Mouse (Mus musculus) neural tube, embryonic 11.5 days (tissue): Measurements from ENCODE around the gene Nav2. TPM values are rescaled to one million over a fixed set of nuclear protein-coding genes. Genes with fewer than 3 reads are reported as not detected.

Experiments
- ATAC-seq: fragments of 200-750 bp; cut with Nextera tagmentation; 2 replicates; pipeline ENCODE4 v1.8.0; 2017; ENCODE audit warnings: moderate number of reproducible peaks, mild to moderate bottlenecking, moderate TSS enrichment, moderate library complexity; ENCODE audit not compliant: insufficient read depth, low FRiP score, low TSS enrichment
- DNase-seq: peaks from one replicate; pipeline ENCODE4 v3.0.0-alpha.2; 2015; ENCODE audit warnings: low spot score
- H3K27ac ChIP-seq: fragments of 300-500 bp; sonication (generic); 2 replicates; pipeline ENCODE4 v1.5.1; 2014; ENCODE audit warnings: low read depth, mild to moderate bottlenecking, low read length
- H3K27me3 ChIP-seq: fragments of 300-500 bp; sonication (generic); 2 replicates; pipeline ENCODE4 v1.6.1; 2014; ENCODE audit warnings: mild to moderate bottlenecking, low read length, mixed read lengths; ENCODE audit not compliant: control insufficient read depth, insufficient read depth
- H3K36me3 ChIP-seq: fragments of 300-500 bp; sonication (generic); 2 replicates; pipeline ENCODE4 v1.6.1; 2014; ENCODE audit warnings: mild to moderate bottlenecking, low read length, moderate library complexity, mixed read lengths; ENCODE audit not compliant: control insufficient read depth, insufficient read depth
- H3K4me1 ChIP-seq: fragments of 300-500 bp; sonication (generic); 2 replicates; pipeline ENCODE4 v1.6.1; 2014; ENCODE audit warnings: low read length, mixed read lengths; ENCODE audit not compliant: control insufficient read depth, insufficient read depth
- H3K4me2 ChIP-seq: fragments of 300-500 bp; sonication (generic); 2 replicates; pipeline ENCODE4 v1.6.1; 2014; ENCODE audit warnings: low read depth, mild to moderate bottlenecking, moderate library complexity
- H3K4me3 ChIP-seq: fragments of 300-500 bp; sonication (generic); 2 replicates; pipeline ENCODE4 v1.5.1; 2014; ENCODE audit warnings: low read depth, low read length
- H3K9ac ChIP-seq: fragments of 300-500 bp; sonication (generic); 2 replicates; pipeline ENCODE4 v1.6.1; 2014; ENCODE audit warnings: mild to moderate bottlenecking, low read length
- H3K9me3 ChIP-seq: fragments of 300-500 bp; sonication (generic); 2 replicates; pipeline ENCODE4 v1.6.1; 2016; ENCODE audit warnings: low read length; ENCODE audit not compliant: control insufficient read depth
- WGBS: fragments of 180-500 bp; shearing (Covaris S2); extraction: QIAGEN DNeasy Blood & Tissue Kit; methylation state at CpG from one replicate; pipeline ENCODE4 v1.1.7; 2014; 5-methylcytosine and 5-hydroxymethylcytosine counted together
- polyA plus RNA-seq: library from polyadenylated mRNA; unstranded; fragments of >200 nt; fragmentation: Nextera tagmentation; extraction: Ambion mirVana; gene quantifications from 2 replicates; pipeline ENCODE4 v1.2.1, GENCODE M21; 2014

Gene Nav2
- polyA plus RNA-seq, 1 experiment from 2014 or later: 19.2 TPM

GRCm38 (mm10) chr7:49471278-49471677 is 562.8 kb downstream of the Nav2 start:
- no peak for ATAC-seq
- 66% methylated on average over 3 of the region's 3 CpGs for WGBS

GRCm38 (mm10) chr7:49475282-49475681 is 566.8 kb downstream of the Nav2 start:
- H3K4me3 ChIP-seq: no peak overlapping the region
- ATAC-seq (no peak), DNase-seq (no peak)
- H3K9ac ChIP-seq: no peak overlapping the region
- H3K36me3 ChIP-seq: no peaks in the 10 kb centered on the region
- WGBS: 82% methylated on average over 6 of the region's 6 CpGs
- no peak overlapping the region for H3K4me2 ChIP-seq
- H3K27ac ChIP-seq: no peak overlapping the region
- H3K4me1 ChIP-seq: peaks cover 5% of the 10 kb centered on the region; the same call in 1 of the 2 replicates
- H3K27me3 ChIP-seq: no peaks in the 10 kb centered on the region
- no peaks in the 10 kb centered on the region for H3K9me3 ChIP-seq

More at GRCm38 (mm10) chr7:49471278-49471677, 562.8 kb downstream of the Nav2 start:
- H3K27ac ChIP-seq: no peak overlapping the region
- H3K36me3 ChIP-seq: no peaks in the 10 kb centered on the region
- no peaks in the 10 kb centered on the region for H3K27me3 ChIP-seq
- no peaks in the 10 kb centered on the region for H3K4me1 ChIP-seq
- H3K4me3 ChIP-seq: no peak overlapping the region
- no peak overlapping the region for H3K9ac ChIP-seq
- no peaks in the 10 kb centered on the region for H3K9me3 ChIP-seq
- H3K4me2 ChIP-seq: no peak overlapping the region
- peak; percentile 46 for DNase-seq

GRCm38 (mm10) chr7:49476163-49476562 is 567.6 kb downstream of the Nav2 start:
- WGBS: 93% methylated on average over 8 of the region's 8 CpGs
- no peaks in the 10 kb centered on the region for H3K36me3 ChIP-seq
- H3K4me3 ChIP-seq: no peak overlapping the region
- H3K4me1 ChIP-seq: peaks cover 5% of the 10 kb centered on the region; the same call in 1 of the 2 replicates
- H3K9me3 ChIP-seq: no peaks in the 10 kb centered on the region
- no peaks in the 10 kb centered on the region for H3K27me3 ChIP-seq
- DNase-seq (no peak), ATAC-seq (no peak)
- H3K9ac ChIP-seq: no peak overlapping the region
- no peak overlapping the region for H3K27ac ChIP-seq
- H3K4me2 ChIP-seq: no peak overlapping the region

- Histone ChIP-seq H3K4me3 (no peak overlapping the region), H3K4me2 (no peak overlapping the region), H3K27ac (no peak overlapping the region), H3K9ac (no peak overlapping the region), H3K36me3 (no peaks in the 10 kb centered on the region), H3K9me3 (no peaks in the 10 kb centered on the region), H3K27me3 (no peaks in the 10 kb centered on the region), H3K4me1 (peaks cover 5% of the 10 kb centered on the region; the same call in 1 of the 2 replicates)
- 67% methylated on average over 5 of the region's 5 CpGs for WGBS
- no peak for DNase-seq
- no peak for ATAC-seq
Measured at GRCm38 (mm10) chr7:49476666-49477065, 568.1 kb downstream of the Nav2 start.

GRCm38 (mm10) chr7:49477076-49477975 is 568.8 kb downstream of the Nav2 start:
- Histone ChIP-seq H3K36me3 (no peaks in the 10 kb centered on the region), H3K9ac (no peak overlapping the region), H3K4me2 (no peak overlapping the region), H3K27me3 (no peaks in the 10 kb centered on the region), H3K4me3 (no peak overlapping the region), H3K9me3 (no peaks in the 10 kb centered on the region), H3K27ac (no peak overlapping the region), H3K4me1 (peaks cover 5% of the 10 kb centered on the region; the same call in 1 of the 2 replicates)
- WGBS: 74% methylated on average over 9 of the region's 9 CpGs
- ATAC-seq (no peak), DNase-seq (no peak)

GRCm38 (mm10) chr7:49477976-49478349 is 569.4 kb downstream of the Nav2 start:
- Histone ChIP-seq H3K9ac (no peak overlapping the region), H3K27me3 (no peaks in the 10 kb centered on the region), H3K4me2 (no peak overlapping the region), H3K9me3 (no peaks in the 10 kb centered on the region), H3K4me3 (no peak overlapping the region), H3K4me1 (peaks cover 5% of the 10 kb centered on the region; the same call in 1 of the 2 replicates), H3K27ac (no peak overlapping the region), H3K36me3 (no peaks in the 10 kb centered on the region)
- 45% methylated on average over 7 of the region's 7 CpGs for WGBS
- no peak for DNase-seq
- no peak for ATAC-seq

- no peak for ATAC-seq
- H3K36me3 ChIP-seq: no peaks in the 10 kb centered on the region
- H3K27ac ChIP-seq: no peak overlapping the region
- 91% methylated on average over 4 of the region's 4 CpGs for whole genome bisulfite sequencing
- no peaks in the 10 kb centered on the region for H3K9me3 ChIP-seq
- H3K4me1 ChIP-seq: peaks cover 6% of the 10 kb centered on the region
- H3K4me3 ChIP-seq: no peak overlapping the region
- no peak overlapping the region for H3K4me2 ChIP-seq
- no peaks in the 10 kb centered on the region for H3K27me3 ChIP-seq
- DNase-seq: no peak
- H3K9ac ChIP-seq: no peak overlapping the region
Measured at GRCm38 (mm10) chr7:49478886-49479285, 570.4 kb downstream of the Nav2 start.

GRCm38 (mm10) chr7:49480962-49481361 is 572.4 kb downstream of the Nav2 start:
- no peak overlapping the region for H3K27ac ChIP-seq
- H3K4me2 ChIP-seq: no peak overlapping the region
- no peak overlapping the region for H3K4me3 ChIP-seq
- H3K9me3 ChIP-seq: no peaks in the 10 kb centered on the region
- DNase-seq: no peak
- no peak overlapping the region for H3K9ac ChIP-seq
- no peak for ATAC-seq
- 63% methylated on average over 8 of the region's 8 CpGs for WGBS
- no peaks in the 10 kb centered on the region for H3K36me3 ChIP-seq
- H3K27me3 ChIP-seq: no peaks in the 10 kb centered on the region
- peaks cover 23% of the 10 kb centered on the region for H3K4me1 ChIP-seq
